Mouse (Mus musculus): ENCODE measurements around the gene Nadk.

Nadk gene

GRCm38 (mm10) chr4:155624338-155625291 is 62.4 kb downstream of the Nadk start, which contains the start of gene Cdk11b:
Gene Cdk11b (plus strand): TSS chr4:155624854.
- Histone ChIP-seq H3K9me3 (ENCODE audit: low read length) (no peaks in the 10 kb centered on the region), H3K4me1 (replicated peaks; ENCODE audit: low read depth, low read length) (peaks cover 16% of the 10 kb centered on the region), H3K36me3 (ENCODE audit: insufficient read depth, low read length) (peaks cover 65% of the 10 kb centered on the region), H3K4me3 (replicated peaks; ENCODE audit: low read length) (peak within 1 kb of the TSS; percentile 99), H3K27me3 (ENCODE audit: insufficient read depth, low read length) (no peaks in the 10 kb centered on the region)
- TF ChIP-seq POU5F1 (IDR thresholded peaks at IDR 0.05; ENCODE audit: borderline replicate concordance, low read length) (no peak), CTCF (conservative IDR thresholded peaks at IDR 0.05; ENCODE audit: low read length) (no peak), NANOG (IDR thresholded peaks at IDR 0.05; ENCODE audit: borderline replicate concordance, low read length) (no peak)

DNA sequence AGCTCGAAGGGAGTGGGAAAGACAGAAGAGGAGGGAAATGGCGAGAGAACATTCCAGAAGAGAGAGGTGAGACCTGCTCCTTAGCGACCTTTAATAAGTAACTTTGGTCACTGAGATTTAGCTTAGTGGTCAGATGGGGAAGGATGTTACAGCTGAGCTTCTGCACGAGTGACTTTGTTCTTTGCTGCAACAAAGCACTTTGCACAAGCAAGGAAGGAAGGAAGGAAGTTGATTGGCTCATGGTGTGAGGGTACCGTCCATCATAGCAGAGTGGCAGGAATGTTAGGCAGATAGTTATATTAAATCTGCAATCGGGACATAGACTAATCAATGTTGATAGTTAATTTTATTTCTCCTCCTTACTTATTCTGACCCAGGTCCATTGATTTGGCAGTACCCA is 68.1 kb downstream of the Nadk start:
- Histone ChIP-seq H3K4me1 (replicated peaks; ENCODE audit: low read depth, low read length) (peaks cover 23% of the 10 kb centered on the region), H3K4me3 (replicated peaks; ENCODE audit: low read length) (no peak overlapping the region), H3K36me3 (ENCODE audit: insufficient read depth, low read length) (peaks cover 87% of the 10 kb centered on the region), H3K9me3 (ENCODE audit: low read length) (no peaks in the 10 kb centered on the region), H3K27me3 (ENCODE audit: insufficient read depth, low read length) (no peaks in the 10 kb centered on the region)
- TF ChIP-seq CTCF (conservative IDR thresholded peaks at IDR 0.05; ENCODE audit: low read length) (no peak), POU5F1 (IDR thresholded peaks at IDR 0.05; ENCODE audit: borderline replicate concordance, low read length) (no peak), NANOG (IDR thresholded peaks at IDR 0.05; ENCODE audit: borderline replicate concordance, low read length) (no peak)

DNA sequence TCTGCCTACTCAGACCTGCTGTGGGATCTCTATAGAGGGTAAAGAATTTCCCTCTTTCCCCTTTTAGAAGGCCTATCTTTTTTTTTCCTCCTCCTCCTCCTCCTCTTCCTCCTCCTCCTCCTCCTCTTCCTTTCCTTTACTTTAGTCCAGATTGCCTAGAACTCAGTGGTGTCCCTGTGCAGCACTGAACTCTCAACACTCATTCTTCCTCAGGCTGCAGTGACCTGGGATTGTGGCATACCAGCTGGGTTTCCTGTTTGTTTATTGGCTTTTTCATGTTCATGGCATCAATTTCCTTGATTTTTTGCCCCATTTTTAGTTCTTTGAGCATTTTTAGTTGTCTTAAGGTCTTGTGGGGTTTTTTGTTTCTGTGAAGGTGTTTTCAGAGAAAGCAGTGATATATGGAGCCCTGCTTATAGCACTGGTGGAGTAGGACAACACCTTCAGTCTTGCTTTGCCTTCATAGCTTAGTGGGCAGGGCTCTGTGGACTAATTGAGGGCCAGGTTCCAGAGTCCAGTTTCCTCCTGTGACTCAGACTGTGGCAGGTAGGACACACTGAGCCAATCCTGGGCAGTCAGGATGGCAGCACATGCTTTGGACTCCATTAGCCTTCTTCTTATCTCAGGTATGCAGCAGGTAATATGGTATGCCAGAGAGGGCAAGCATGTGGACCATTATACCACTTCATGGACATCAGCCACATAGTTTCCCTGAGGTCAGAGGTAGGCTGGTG is 73.8 kb downstream of the Nadk start:
- TF ChIP-seq NANOG (IDR thresholded peaks at IDR 0.05; ENCODE audit: borderline replicate concordance, low read length), result no peak
- TF ChIP-seq CTCF (conservative IDR thresholded peaks at IDR 0.05; ENCODE audit: low read length), result no peak
- TF ChIP-seq POU5F1 (IDR thresholded peaks at IDR 0.05; ENCODE audit: borderline replicate concordance, low read length), result no peak
- peaks cover 98% of the 10 kb centered on the region for H3K36me3 ChIP-seq (ENCODE audit: insufficient read depth, low read length)
- H3K4me3 ChIP-seq (replicated peaks; ENCODE audit: low read length), result no peak overlapping the region
- no peaks in the 10 kb centered on the region for H3K9me3 ChIP-seq (ENCODE audit: low read length)
- peaks cover 17% of the 10 kb centered on the region for H3K4me1 ChIP-seq (replicated peaks; ENCODE audit: low read depth, low read length)
- no peaks in the 10 kb centered on the region for H3K27me3 ChIP-seq (ENCODE audit: insufficient read depth, low read length)

All from E14TG2a.4 (cell line).